In genomic region chr8:11498281-11498680, GRCm38 (mm10) we compare ENCODE assay signal across 8 mouse cellular contexts. TPM values are rescaled to one million over a fixed set of nuclear protein-coding genes. Genes with fewer than 3 reads are reported as not detected.
DNase-seq lines count a peak whose midpoint lies in the region; ATAC-seq and TF ChIP-seq lines count a peak whose summit lies in the region.

No protein-coding gene starts in this region.

- H3ac ChIP-seq in C2C12 (ENCODE audit: control insufficient read depth, insufficient read length, low read depth) = no peak overlapping the region

- H3K79me2 ChIP-seq in C2C12 (ENCODE audit: control insufficient read depth, insufficient read depth) = peaks cover 50% of the 10 kb centered on the region

- H3K36me3 ChIP-seq in C2C12 (ENCODE audit: control insufficient read depth, insufficient read depth) = peaks cover 7% of the 10 kb centered on the region
- peaks cover 28% of the 10 kb centered on the region for H3K36me3 ChIP-seq in hindbrain, embryonic 10.5 days
- H3K36me3 ChIP-seq in lung, embryonic 16.5 days (ENCODE audit: control insufficient read depth, insufficient read depth, low read length) = peaks cover 5% of the 10 kb centered on the region

- H3K79me3 ChIP-seq in C2C12 (ENCODE audit: low read depth) = peaks cover 35% of the 10 kb centered on the region

- peak overlapping the region; percentile 86 for H3K4me3 ChIP-seq in C2C12 (ENCODE audit: insufficient read depth, poor library complexity, severe bottlenecking)
- peak overlapping the region; percentile 98 for H3K4me3 ChIP-seq in hindbrain, embryonic 10.5 days
- peak overlapping the region; percentile 97 for H3K4me3 ChIP-seq in lung, embryonic 16.5 days (ENCODE audit: low read length)

- DNase-seq in cerebellum, adult 9-10 months = peak; percentile 22
- DNase-seq in cerebellum, adult 11-12 months = no peak
- DNase-seq in hindbrain, embryonic 10.5 days (ENCODE audit: low spot score) = no peak
- DNase-seq in thymus, postnatal 25 days = no peak
- no peak for DNase-seq in thymus, postnatal 4 days

- peak overlapping the region; percentile 79 for H3K4me2 ChIP-seq in lung, embryonic 16.5 days (ENCODE audit: low read depth, low read length)

- no peak overlapping the region for H3K27ac ChIP-seq in hindbrain, embryonic 10.5 days
- peak overlapping the region; percentile 86 for H3K27ac ChIP-seq in lung, embryonic 16.5 days (ENCODE audit: low read length)

- WGBS in hindbrain, embryonic 10.5 days = 77% methylated on average over 12 of the region's 12 CpGs
- WGBS in lung, embryonic 16.5 days = 56% methylated on average over 12 of the region's 12 CpGs

- peaks cover 24% of the 10 kb centered on the region for H3K4me1 ChIP-seq in hindbrain, embryonic 10.5 days (replicated peaks)
- peaks cover 15% of the 10 kb centered on the region for H3K4me1 ChIP-seq in lung, embryonic 16.5 days (replicated peaks; ENCODE audit: control insufficient read depth, insufficient read depth, low read length)

- no peak for ATAC-seq in lung, embryonic 16.5 days (ENCODE audit: low read depth)
- ATAC-seq in frontal cortex, adult (ENCODE audit: low TSS enrichment) = no peak

- no peaks in the 10 kb centered on the region for H3K27me3 ChIP-seq in C2C12 (ENCODE audit: control insufficient read depth, insufficient read depth, insufficient read length)
- no peaks in the 10 kb centered on the region for H3K27me3 ChIP-seq in hindbrain, embryonic 10.5 days (ENCODE audit: insufficient read depth, poor library complexity, severe bottlenecking)
- no peaks in the 10 kb centered on the region for H3K27me3 ChIP-seq in lung, embryonic 16.5 days (ENCODE audit: control insufficient read depth, insufficient read depth, low read depth, low read length)

- H3K9me3 ChIP-seq in hindbrain, embryonic 10.5 days = no peaks in the 10 kb centered on the region
- no peaks in the 10 kb centered on the region for H3K9me3 ChIP-seq in lung, embryonic 16.5 days (ENCODE audit: control insufficient read depth, low read length)

- no peak for TF ChIP-seq CTCF in C2C12 (IDR thresholded peaks at IDR 0.05; ENCODE audit: control insufficient read depth, insufficient read depth, insufficient read length)

- H3K9ac ChIP-seq in lung, embryonic 16.5 days (ENCODE audit: low read length) = peak overlapping the region; percentile 93; the same call in 1 of the 2 replicates

TF ChIP-seq in C2C12, 6 proteins besides CTCF, POLR2A, EP300 and RAD21:
- TF ChIP-seq USF1 (IDR thresholded peaks at IDR 0.05; ENCODE audit: low read depth) (no peak), MYOG (IDR thresholded peaks at IDR 0.05; ENCODE audit: control insufficient read depth, extremely low read depth, insufficient read length) (no peak), CEBPB (IDR thresholded peaks at IDR 0.05; ENCODE audit: low read depth) (no peak), MYOD1 (IDR thresholded peaks at IDR 0.05; ENCODE audit: control insufficient read depth, insufficient read length, low read depth) (no peak), FOSL1 (IDR thresholded peaks at IDR 0.05; ENCODE audit: insufficient read depth, low read length, poor library complexity, severe bottlenecking) (no peak), MAX (IDR thresholded peaks at IDR 0.05) (no peak)

RNA-seq across cellular contexts. Expression of gene Naxd, which starts 1.0 kb away (rescaled TPM):
- polyA plus RNA-seq in C2C12 (2012; fragmentation: generic; extraction: Trizol) = 51.0 TPM
- polyA plus RNA-seq in hindbrain, embryonic 10.5 days (2016; fragmentation: Nextera tagmentation; extraction: Ambion mirVana) = 110 and 127 TPM in 2 replicates
- 164 and 169 TPM in 2 replicates for polyA plus RNA-seq in lung, embryonic 16.5 days (2015; fragmentation: Nextera tagmentation; extraction: Ambion mirVana)

RNA-seq across cellular contexts. Expression of gene Rab20, which starts 19.8 kb away (rescaled TPM):
- polyA plus RNA-seq in C2C12 (2012; fragmentation: generic; extraction: Trizol) = 2.1 TPM
- polyA plus RNA-seq in hindbrain, embryonic 10.5 days (2016; fragmentation: Nextera tagmentation; extraction: Ambion mirVana) = 1.0 and 1.9 TPM in 2 replicates
- polyA plus RNA-seq in lung, embryonic 16.5 days (2015; fragmentation: Nextera tagmentation; extraction: Ambion mirVana) = 13.2 and 14.4 TPM in 2 replicates

RNA-seq across cellular contexts. Expression of gene Cars2, which starts 52.3 kb away (rescaled TPM):
- 19.0 TPM for polyA plus RNA-seq in C2C12 (2012; fragmentation: generic; extraction: Trizol)
- 18.9 and 19.5 TPM in 2 replicates for polyA plus RNA-seq in hindbrain, embryonic 10.5 days (2016; fragmentation: Nextera tagmentation; extraction: Ambion mirVana)
- polyA plus RNA-seq in lung, embryonic 16.5 days (2015; fragmentation: Nextera tagmentation; extraction: Ambion mirVana) = 24.5 and 27.2 TPM in 2 replicates

RNA-seq across cellular contexts. Expression of gene Ing1, which starts 57.1 kb away (rescaled TPM):
- 22.3 TPM for polyA plus RNA-seq in C2C12 (2012; fragmentation: generic; extraction: Trizol)
- polyA plus RNA-seq in hindbrain, embryonic 10.5 days (2016; fragmentation: Nextera tagmentation; extraction: Ambion mirVana) = 31.0 and 31.3 TPM in 2 replicates
- polyA plus RNA-seq in lung, embryonic 16.5 days (2015; fragmentation: Nextera tagmentation; extraction: Ambion mirVana) = 36.3 and 36.8 TPM in 2 replicates
